Mouse (Mus musculus) forebrain, postnatal 0 days (tissue): ENCODE data around the gene Vmn1r9. TPM values are rescaled to one million over a fixed set of nuclear protein-coding genes. Genes with fewer than 3 reads are reported as not detected.
"Not testable (repeated sequence)": the region's sequence is repeated elsewhere in the genome, so short reads cannot be mapped to it uniquely, and the experiment has no call there.

ENCODE experiments used
- ATAC-seq: fragments of 200-750 bp; cut with Nextera tagmentation; 2 replicates; pipeline ENCODE4 v1.8.0; 2017; ENCODE audit warnings: mild to moderate bottlenecking, moderate library complexity
- DNase-seq: peaks from one replicate; pipeline ENCODE4 v3.0.0-alpha.2; 2015
- H3K27ac ChIP-seq: fragments of 300-500 bp; sonication (generic); 2 replicates; pipeline ENCODE4 v1.5.1; 2014; ENCODE audit warnings: low read depth, mild to moderate bottlenecking, antibody characterized with exemption, low read length, moderate library complexity, mixed read lengths
- H3K27me3 ChIP-seq: fragments of 300-500 bp; sonication (generic); 2 replicates; pipeline ENCODE4 v1.6.1; 2014; ENCODE audit warnings: mild to moderate bottlenecking, low read length, mixed read lengths; ENCODE audit not compliant: insufficient read depth
- H3K36me3 ChIP-seq: fragments of 300-500 bp; sonication (generic); 2 replicates; pipeline ENCODE4 v1.6.1; 2014; ENCODE audit warnings: mild to moderate bottlenecking, moderate library complexity; ENCODE audit not compliant: insufficient read depth
- H3K4me1 ChIP-seq: fragments of 300-500 bp; sonication (generic); 2 replicates; pipeline ENCODE4 v1.6.1; 2014; ENCODE audit warnings: antibody characterized with exemption; ENCODE audit not compliant: insufficient read depth
- H3K4me2 ChIP-seq: fragments of 300-500 bp; sonication (generic); 2 replicates; pipeline ENCODE4 v1.6.1; 2014; ENCODE audit warnings: low read depth, mild to moderate bottlenecking, moderate library complexity
- H3K4me3 ChIP-seq: fragments of 300-500 bp; sonication (generic); 2 replicates; pipeline ENCODE4 v1.5.1; 2014; ENCODE audit warnings: low read depth, low read length, mixed read lengths
- H3K9ac ChIP-seq: fragments of 300-500 bp; sonication (generic); 2 replicates; pipeline ENCODE4 v1.6.1; 2014; ENCODE audit warnings: mild to moderate bottlenecking
- H3K9me3 ChIP-seq: fragments of 300-500 bp; sonication (generic); 2 replicates; pipeline ENCODE4 v1.6.1; 2016; ENCODE audit warnings: low read length
- CTCF ChIP-seq: sonication (generic); IDR thresholded peaks from 2 replicates; pipeline ENCODE4 v1.5.1; 2016; ENCODE audit warnings: antibody characterized with exemption, control low read depth, low read depth
- WGBS: fragments of 180-500 bp; shearing (Covaris S2); extraction: QIAGEN DNeasy Blood & Tissue Kit; methylation state at CpG from one replicate; pipeline ENCODE4 v1.1.7; 2014; 5-methylcytosine and 5-hydroxymethylcytosine counted together
- polyA plus RNA-seq: library from polyadenylated mRNA; unstranded; fragments of >200 nt; fragmentation: Nextera tagmentation; extraction: Ambion mirVana; gene quantifications from 2 replicates; pipeline ENCODE4 v1.2.1, GENCODE M21; 2015
- total RNA-seq: library from RNA; depleted of rRNA; stranded (reverse); fragments of >200 nt; gene quantifications from 2 replicates; pipeline ENCODE4 v1.2.3, GENCODE M21; 2014; rRNA removed

The Vmn1r9 gene
- total RNA-seq (not detected in 2 replicates), polyA plus RNA-seq (not detected in 2 replicates)

DNA sequence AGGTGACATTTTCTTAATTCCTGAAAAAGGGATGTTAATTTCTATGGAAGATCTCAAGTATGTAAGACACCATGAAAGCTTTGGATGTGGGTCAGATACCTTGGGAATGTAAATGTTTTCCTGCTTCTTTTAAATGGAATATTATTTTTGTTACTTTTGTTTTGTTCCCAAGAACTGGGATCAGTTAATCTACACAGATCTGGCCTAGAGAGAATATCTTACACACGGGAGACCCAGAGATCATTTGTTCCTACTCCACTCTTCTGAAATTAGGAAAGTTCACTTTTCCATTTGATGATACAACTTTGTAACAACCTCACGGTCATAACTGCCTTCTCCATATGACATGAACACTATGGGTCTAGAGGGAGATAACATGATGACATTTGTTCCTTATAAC, at the start of gene Vmn1r9:
Gene Vmn1r9 (plus strand): TSS at position 301 of the 400 bp plus-strand sequence.
- Histone ChIP-seq H3K9ac (no peak within 1 kb of the TSS), H3K4me3 (no peak within 1 kb of the TSS), H3K9me3 (no peaks in the 10 kb centered on the region), H3K4me2 (no peak within 1 kb of the TSS), H3K27me3 (no peaks in the 10 kb centered on the region), H3K27ac (no peak within 1 kb of the TSS), H3K36me3 (no peaks in the 10 kb centered on the region), H3K4me1 (no peaks in the 10 kb centered on the region)
- WGBS = 87% methylated on average over 2 of the region's 2 CpGs
- DNase-seq (no peak), ATAC-seq (no peak)
- TF ChIP-seq CTCF = no peak

- WGBS = 93% methylated on average over 2 of the region's 2 CpGs
- not testable (repeated sequence) for H3K36me3 ChIP-seq, H3K27me3 ChIP-seq, ATAC-seq, H3K9me3 ChIP-seq, H3K4me1 ChIP-seq, DNase-seq, H3K4me3 ChIP-seq, H3K4me2 ChIP-seq, H3K9ac ChIP-seq, H3K27ac ChIP-seq
Observed at GRCm38 (mm10) chr6:57025224-57025623, 41.4 kb upstream of the Vmn1r9 start, which contains the start of gene Vmn1r7. Gene Vmn1r7 (minus strand): TSS chr6:57025324.

DNA sequence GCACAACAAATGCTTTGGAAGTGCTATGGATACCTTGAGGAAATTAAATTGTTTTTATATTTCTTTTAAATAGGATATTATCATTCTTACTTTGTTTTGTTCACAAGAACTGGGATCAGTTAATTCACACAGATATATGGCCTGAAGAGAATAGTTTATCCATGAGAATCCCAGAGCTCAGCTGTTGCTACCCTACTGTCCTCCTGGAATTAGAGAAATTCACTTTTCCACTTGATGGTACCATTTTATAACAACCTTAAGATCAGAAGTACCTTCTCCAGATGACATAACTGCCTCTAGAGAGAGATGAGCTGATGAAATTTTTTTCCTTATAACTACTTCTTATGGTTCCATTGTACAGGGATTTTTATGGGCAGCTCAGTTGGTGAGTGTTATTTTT, 34.6 kb upstream of the Vmn1r9 start, which contains the start of gene Vmn1r8:
Gene Vmn1r8 (plus strand): TSS at position 301 of the 400 bp plus-strand sequence.
- Histone ChIP-seq H3K4me3 (no peak within 1 kb of the TSS), H3K4me2 (no peak within 1 kb of the TSS), H3K4me1 (no peaks in the 10 kb centered on the region), H3K9ac (no peak within 1 kb of the TSS), H3K9me3 (no peaks in the 10 kb centered on the region), H3K27me3 (no peaks in the 10 kb centered on the region), H3K27ac (no peak within 1 kb of the TSS), H3K36me3 (no peaks in the 10 kb centered on the region)
- ATAC-seq (no peak), DNase-seq (no peak)
- TF ChIP-seq CTCF = no peak

- no peak overlapping the region for H3K4me3 ChIP-seq
- 80% methylated on average over 2 of the region's 2 CpGs for WGBS
- no peaks in the 10 kb centered on the region for H3K36me3 ChIP-seq
- DNase-seq (no peak), ATAC-seq (no peak)
- H3K27me3 ChIP-seq = no peaks in the 10 kb centered on the region
- H3K4me1 ChIP-seq = no peaks in the 10 kb centered on the region
- TF ChIP-seq CTCF = no peak
- H3K9ac ChIP-seq = no peak overlapping the region
- H3K4me2 ChIP-seq = no peak overlapping the region
- no peak overlapping the region for H3K27ac ChIP-seq
- no peaks in the 10 kb centered on the region for H3K9me3 ChIP-seq
Observed at GRCm38 (mm10) chr6:57034674-57035073, 31.9 kb upstream of the Vmn1r9 start.

DNA sequence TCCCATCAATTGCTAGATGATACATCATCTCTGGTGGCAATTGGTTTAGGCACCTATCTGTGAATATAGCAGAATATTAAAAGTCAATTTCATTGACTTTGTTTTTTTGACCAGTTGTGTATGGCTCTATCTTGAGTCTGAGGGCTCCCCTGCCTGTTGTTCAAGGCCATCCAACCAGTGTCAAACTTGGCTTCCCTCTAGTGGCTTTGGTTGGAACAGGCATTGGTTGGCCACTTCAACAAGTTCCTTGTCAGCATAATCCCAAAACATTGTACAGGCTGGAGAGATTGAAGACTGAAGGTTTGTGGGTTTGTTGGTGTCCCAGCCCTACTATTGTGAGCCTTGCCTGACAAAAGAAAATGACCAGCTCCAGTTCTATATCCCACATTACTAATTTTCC, 2.9 kb upstream of the Vmn1r9 start:
- TF ChIP-seq CTCF = no peak
- Histone ChIP-seq H3K27ac (no peak overlapping the region), H3K4me1 (no peaks in the 10 kb centered on the region), H3K27me3 (no peaks in the 10 kb centered on the region), H3K9ac (no peak overlapping the region), H3K36me3 (no peaks in the 10 kb centered on the region), H3K4me2 (no peak overlapping the region), H3K9me3 (no peaks in the 10 kb centered on the region), H3K4me3 (no peak overlapping the region)
- no peak for ATAC-seq
- DNase-seq = no peak

GRCm38 (mm10) chr6:57106358-57106757, 39.8 kb downstream of the Vmn1r9 start:
- Histone ChIP-seq H3K36me3 (no peaks in the 10 kb centered on the region), H3K4me2 (no peak overlapping the region), H3K9ac (no peak overlapping the region), H3K27ac (no peak overlapping the region), H3K27me3 (no peaks in the 10 kb centered on the region), H3K4me3 (no peak overlapping the region), H3K9me3 (no peaks in the 10 kb centered on the region), H3K4me1 (no peaks in the 10 kb centered on the region)
- no peak for ATAC-seq
- TF ChIP-seq CTCF = no peak
- DNase-seq = no peak
- WGBS = 61% methylated on average over 1 of the region's 1 CpGs

DNA sequence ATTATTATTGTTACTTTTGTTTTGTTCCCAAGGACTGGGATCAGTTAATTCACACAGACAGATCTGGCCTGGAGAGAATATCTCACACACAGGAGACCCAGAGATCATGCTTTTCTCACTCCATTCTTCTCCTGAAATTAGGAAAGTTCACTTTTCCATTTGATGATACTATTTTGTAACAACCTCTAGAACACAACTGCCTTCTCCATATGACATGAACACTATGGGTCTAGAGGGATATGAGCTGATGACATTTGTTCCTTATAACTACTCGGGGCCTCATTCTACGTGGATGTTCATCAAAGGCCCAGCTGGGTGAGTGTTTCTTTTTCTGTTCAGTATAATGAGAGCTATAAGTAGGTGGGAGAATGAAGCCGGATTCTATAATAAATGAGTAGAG, 42.6 kb downstream of the Vmn1r9 start, which contains the start of gene Vmn1r10:
Gene Vmn1r10 (plus strand): TSS at position 301 of the 400 bp plus-strand sequence.
- H3K4me1 ChIP-seq = no peaks in the 10 kb centered on the region
- H3K27me3 ChIP-seq = no peaks in the 10 kb centered on the region
- TF ChIP-seq CTCF = no peak
- H3K4me3 ChIP-seq = no peak within 1 kb of the TSS
- 84% methylated on average over 3 of the region's 3 CpGs for WGBS
- no peak within 1 kb of the TSS for H3K4me2 ChIP-seq
- H3K36me3 ChIP-seq = no peaks in the 10 kb centered on the region
- H3K9ac ChIP-seq = no peak within 1 kb of the TSS
- H3K27ac ChIP-seq = no peak within 1 kb of the TSS
- no peak for ATAC-seq
- DNase-seq = no peak
- H3K9me3 ChIP-seq = no peaks in the 10 kb centered on the region

Other genes starting within 250 kb of the Vmn1r9 start
- gene Fkbp9, start 234.7 kb upstream of the Vmn1r9 start, total RNA-seq = 41.4 and 47.8 TPM in 2 replicates
- gene Fkbp9, start 234.7 kb upstream of the Vmn1r9 start, polyA plus RNA-seq = 31.4 and 33.8 TPM in 2 replicates
- 114 and 119 TPM in 2 replicates for gene Nt5c3, start 142.9 kb upstream of the Vmn1r9 start, total RNA-seq
- gene Nt5c3, start 142.9 kb upstream of the Vmn1r9 start, polyA plus RNA-seq = 197 and 225 TPM in 2 replicates
- gene Vmn1r4, start 142.8 kb upstream of the Vmn1r9 start, total RNA-seq = 0.31 and 1.00 TPM in 2 replicates
- 0.67 and 0.73 TPM in 2 replicates for gene Vmn1r4, start 142.8 kb upstream of the Vmn1r9 start, polyA plus RNA-seq
- not detected in 2 replicates for gene Vmn1r5, start 96.5 kb upstream of the Vmn1r9 start, total RNA-seq
- gene Vmn1r5, start 96.5 kb upstream of the Vmn1r9 start, polyA plus RNA-seq = not detected in 2 replicates
- not detected in 2 replicates for gene Vmn1r6, start 69.5 kb upstream of the Vmn1r9 start, total RNA-seq
- gene Vmn1r6, start 69.5 kb upstream of the Vmn1r9 start, polyA plus RNA-seq = not detected in 2 replicates
- gene Vmn1r7, start 41.5 kb upstream of the Vmn1r9 start, total RNA-seq = not detected in 2 replicates
- gene Vmn1r7, start 41.5 kb upstream of the Vmn1r9 start, polyA plus RNA-seq = not detected in 2 replicates
- not detected in 2 replicates for gene Vmn1r8, start 34.5 kb upstream of the Vmn1r9 start, total RNA-seq
- gene Vmn1r8, start 34.5 kb upstream of the Vmn1r9 start, polyA plus RNA-seq = not detected in 2 replicates
- gene Vmn1r10, start 42.7 kb downstream of the Vmn1r9 start, total RNA-seq = not detected in 2 replicates
- gene Vmn1r10, start 42.7 kb downstream of the Vmn1r9 start, polyA plus RNA-seq = not detected in 2 replicates
- gene Vmn1r11, start 66.7 kb downstream of the Vmn1r9 start, total RNA-seq = not detected in 2 replicates
- gene Vmn1r11, start 66.7 kb downstream of the Vmn1r9 start, polyA plus RNA-seq = not detected in 2 replicates
- gene Vmn1r12, start 90.1 kb downstream of the Vmn1r9 start, total RNA-seq = not detected in 2 replicates
- gene Vmn1r12, start 90.1 kb downstream of the Vmn1r9 start, polyA plus RNA-seq = not detected in 2 replicates
- gene Vmn1r13, start 136.5 kb downstream of the Vmn1r9 start, total RNA-seq = not detected in 2 replicates
- gene Vmn1r13, start 136.5 kb downstream of the Vmn1r9 start, polyA plus RNA-seq = not detected in 2 replicates
- not detected in 2 replicates for gene Vmn1r14, start 164.9 kb downstream of the Vmn1r9 start, total RNA-seq
- gene Vmn1r14, start 164.9 kb downstream of the Vmn1r9 start, polyA plus RNA-seq = not detected in 2 replicates
- gene Vmn1r15, start 191.2 kb downstream of the Vmn1r9 start, total RNA-seq = not detected in 2 replicates
- not detected in 2 replicates for gene Vmn1r15, start 191.2 kb downstream of the Vmn1r9 start, polyA plus RNA-seq